Mouse (Mus musculus): ENCODE data around the gene Krt35. TPM values are rescaled to one million over a fixed set of nuclear protein-coding genes. Genes with fewer than 3 reads are reported as not detected.

Gene Krt35
- polyA plus RNA-seq, 1 experiment from 2014 or later: not detected

- Histone ChIP-seq H3K4me3 (ENCODE audit: low read depth, low read length) (no peak overlapping the region), H3K9ac (ENCODE audit: low read depth, low read length) (no peak overlapping the region), H3K4me1 (ENCODE audit: control insufficient read depth, insufficient read depth, low read length) (no peaks in the 10 kb centered on the region), H3K9me3 (replicated peaks; ENCODE audit: control insufficient read depth, low read length, poor library complexity, severe bottlenecking) (0 out of 2 replicates have a peak, but pooled peaks cover 2% of the 10 kb centered on the region), H3K4me2 (ENCODE audit: low read length) (no peak overlapping the region), H3K36me3 (ENCODE audit: control insufficient read depth, insufficient read depth, low read length) (no peaks in the 10 kb centered on the region), H3K27me3 (ENCODE audit: control insufficient read depth, insufficient read depth, low read depth, low read length) (no peaks in the 10 kb centered on the region), H3K27ac (ENCODE audit: low read length) (no peak overlapping the region)
- 76% methylated on average over 7 of the region's 7 CpGs for whole genome bisulfite sequencing
- ATAC-seq: no peak
Measured at GRCm38 (mm10) chr11:100088378-100089025, 7.5 kb downstream of the Krt35 start.

DNA sequence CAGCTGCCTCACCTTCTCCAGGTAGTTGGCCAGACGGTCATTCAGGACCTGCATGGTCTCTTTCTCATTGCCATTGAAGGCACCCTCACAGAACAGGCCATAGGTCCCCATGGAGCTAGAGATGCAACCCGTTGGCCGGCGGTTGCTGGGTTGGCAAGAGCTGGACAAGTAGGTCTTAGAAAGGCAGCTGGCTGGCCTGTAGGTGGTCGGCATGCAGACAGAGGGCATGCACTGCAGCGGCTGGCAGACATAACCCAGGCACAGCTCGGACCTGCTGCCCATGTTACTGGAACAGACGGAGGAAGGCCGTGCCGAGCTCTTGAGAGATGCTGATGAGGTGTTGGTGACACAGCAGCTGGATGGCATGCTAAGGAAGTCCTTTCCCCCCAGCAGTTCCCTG, 8.2 kb downstream of the Krt35 start, which contains the start of gene Krt32:
Gene Krt32, minus strand, starts transcription at position 366 of the 400 bp plus-strand sequence.
- WGBS: 95% methylated on average over 10 of the region's 10 CpGs
- H3K27ac ChIP-seq (ENCODE audit: low read length): no peak within 1 kb of the TSS
- no peak within 1 kb of the TSS for H3K9ac ChIP-seq (ENCODE audit: low read depth, low read length)

DNA sequence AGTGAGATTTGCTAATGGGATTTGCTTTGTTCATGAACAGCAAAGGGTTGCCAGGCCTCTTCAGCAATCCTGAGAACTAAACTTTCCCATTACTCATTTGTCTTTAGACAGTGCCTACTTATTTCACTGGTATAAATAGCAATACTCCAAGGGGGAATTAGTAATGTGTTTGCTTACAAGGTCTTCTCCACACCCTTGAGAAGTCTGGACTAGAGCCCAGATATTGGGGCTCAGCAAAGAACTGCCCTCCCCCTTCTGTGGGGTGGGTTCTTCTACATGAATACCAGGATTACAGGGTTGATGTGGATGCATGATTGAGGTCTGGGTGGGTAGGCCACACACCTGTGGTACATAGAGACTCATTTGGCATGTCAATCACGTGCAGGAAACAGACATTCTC, 22.2 kb downstream of the Krt35 start:
- H3K27me3 ChIP-seq (ENCODE audit: control insufficient read depth, insufficient read depth, low read depth, low read length): no peaks in the 10 kb centered on the region
- no peak for ATAC-seq
- no peak overlapping the region for H3K27ac ChIP-seq (ENCODE audit: low read length)
- no peaks in the 10 kb centered on the region for H3K9me3 ChIP-seq (replicated peaks; ENCODE audit: control insufficient read depth, low read length, poor library complexity, severe bottlenecking)
- no peaks in the 10 kb centered on the region for H3K36me3 ChIP-seq (ENCODE audit: control insufficient read depth, insufficient read depth, low read length)
- no peak overlapping the region for H3K4me3 ChIP-seq (ENCODE audit: low read depth, low read length)
- no peak overlapping the region for H3K4me2 ChIP-seq (ENCODE audit: low read length)
- 61% methylated on average over 1 of the region's 1 CpGs for WGBS
- H3K9ac ChIP-seq (ENCODE audit: low read depth, low read length): no peak overlapping the region
- no peaks in the 10 kb centered on the region for H3K4me1 ChIP-seq (ENCODE audit: control insufficient read depth, insufficient read depth, low read length)

More for the DNA sequence above, 8.2 kb downstream of the Krt35 start, which contains the start of gene Krt32:
- H3K9me3 ChIP-seq (replicated peaks; ENCODE audit: control insufficient read depth, low read length, poor library complexity, severe bottlenecking): 0 out of 2 replicates have a peak, but pooled peaks cover 2% of the 10 kb centered on the region
- H3K36me3 ChIP-seq (ENCODE audit: control insufficient read depth, insufficient read depth, low read length): no peaks in the 10 kb centered on the region
- no peak within 1 kb of the TSS for H3K4me3 ChIP-seq (ENCODE audit: low read depth, low read length)
- no peak for ATAC-seq
- H3K27me3 ChIP-seq (ENCODE audit: control insufficient read depth, insufficient read depth, low read depth, low read length): no peaks in the 10 kb centered on the region
- H3K4me1 ChIP-seq (ENCODE audit: control insufficient read depth, insufficient read depth, low read length): no peaks in the 10 kb centered on the region
- H3K4me2 ChIP-seq (ENCODE audit: low read length): no peak within 1 kb of the TSS

- H3K27ac ChIP-seq (ENCODE audit: low read length): no peak overlapping the region
- 93% methylated on average over 17 of the region's 17 CpGs for WGBS
- H3K9ac ChIP-seq (ENCODE audit: low read depth, low read length): no peak overlapping the region
- H3K4me1 ChIP-seq (ENCODE audit: control insufficient read depth, insufficient read depth, low read length): no peaks in the 10 kb centered on the region; the same call in 1 of the 2 replicates
- no peaks in the 10 kb centered on the region for H3K36me3 ChIP-seq (ENCODE audit: control insufficient read depth, insufficient read depth, low read length)
- no peak overlapping the region for H3K4me3 ChIP-seq (ENCODE audit: low read depth, low read length)
- no peaks in the 10 kb centered on the region for H3K9me3 ChIP-seq (replicated peaks; ENCODE audit: control insufficient read depth, low read length, poor library complexity, severe bottlenecking)
- no peak for ATAC-seq
- no peaks in the 10 kb centered on the region for H3K27me3 ChIP-seq (ENCODE audit: control insufficient read depth, insufficient read depth, low read depth, low read length)
- H3K4me2 ChIP-seq (ENCODE audit: low read length): no peak overlapping the region
Measured at GRCm38 (mm10) chr11:100067293-100068036, 28.6 kb downstream of the Krt35 start.

- Histone ChIP-seq H3K27ac (ENCODE audit: low read length) (no peak overlapping the region), H3K27me3 (ENCODE audit: control insufficient read depth, insufficient read depth, low read depth, low read length) (no peaks in the 10 kb centered on the region), H3K9ac (ENCODE audit: low read depth, low read length) (no peak overlapping the region), H3K9me3 (replicated peaks; ENCODE audit: control insufficient read depth, low read length, poor library complexity, severe bottlenecking) (no peaks in the 10 kb centered on the region), H3K4me2 (ENCODE audit: low read length) (no peak overlapping the region), H3K4me3 (ENCODE audit: low read depth, low read length) (no peak overlapping the region), H3K36me3 (ENCODE audit: control insufficient read depth, insufficient read depth, low read length) (no peaks in the 10 kb centered on the region), H3K4me1 (ENCODE audit: control insufficient read depth, insufficient read depth, low read length) (no peaks in the 10 kb centered on the region; the same call in 1 of the 2 replicates)
- no peak for ATAC-seq
- 54% methylated on average over 12 of the region's 12 CpGs for WGBS
Measured at GRCm38 (mm10) chr11:100066236-100067010, 29.6 kb downstream of the Krt35 start.

DNA sequence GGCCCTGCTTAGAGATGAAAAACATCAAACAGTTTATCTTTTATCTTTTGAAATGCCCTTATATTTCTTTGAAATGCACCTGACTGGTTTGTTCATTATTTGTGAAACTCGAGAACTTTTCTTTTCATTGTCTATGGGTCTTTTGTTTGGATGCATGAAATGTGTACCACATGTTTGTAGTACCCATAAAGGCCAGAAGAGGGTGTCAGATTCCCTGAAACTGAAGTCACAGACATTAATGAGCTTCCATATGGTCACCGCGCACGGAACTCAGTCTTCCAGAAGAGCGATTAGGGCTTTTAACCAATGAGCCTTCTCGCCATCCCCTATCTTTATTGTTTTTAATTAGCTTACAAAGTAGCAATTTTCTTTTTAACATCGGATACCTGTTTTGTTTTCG, 37.2 kb downstream of the Krt35 start:
- Histone ChIP-seq H3K9me3 (replicated peaks; ENCODE audit: control insufficient read depth, low read length, poor library complexity, severe bottlenecking) (no peaks in the 10 kb centered on the region), H3K36me3 (ENCODE audit: control insufficient read depth, insufficient read depth, low read length) (no peaks in the 10 kb centered on the region), H3K9ac (ENCODE audit: low read depth, low read length) (no peak overlapping the region), H3K27me3 (ENCODE audit: control insufficient read depth, insufficient read depth, low read depth, low read length) (no peaks in the 10 kb centered on the region), H3K27ac (ENCODE audit: low read length) (no peak overlapping the region), H3K4me3 (ENCODE audit: low read depth, low read length) (no peak overlapping the region), H3K4me2 (ENCODE audit: low read length) (no peak overlapping the region), H3K4me1 (ENCODE audit: control insufficient read depth, insufficient read depth, low read length) (no peaks in the 10 kb centered on the region)
- no peak for ATAC-seq
- 72% methylated on average over 8 of the region's 8 CpGs for WGBS

DNA sequence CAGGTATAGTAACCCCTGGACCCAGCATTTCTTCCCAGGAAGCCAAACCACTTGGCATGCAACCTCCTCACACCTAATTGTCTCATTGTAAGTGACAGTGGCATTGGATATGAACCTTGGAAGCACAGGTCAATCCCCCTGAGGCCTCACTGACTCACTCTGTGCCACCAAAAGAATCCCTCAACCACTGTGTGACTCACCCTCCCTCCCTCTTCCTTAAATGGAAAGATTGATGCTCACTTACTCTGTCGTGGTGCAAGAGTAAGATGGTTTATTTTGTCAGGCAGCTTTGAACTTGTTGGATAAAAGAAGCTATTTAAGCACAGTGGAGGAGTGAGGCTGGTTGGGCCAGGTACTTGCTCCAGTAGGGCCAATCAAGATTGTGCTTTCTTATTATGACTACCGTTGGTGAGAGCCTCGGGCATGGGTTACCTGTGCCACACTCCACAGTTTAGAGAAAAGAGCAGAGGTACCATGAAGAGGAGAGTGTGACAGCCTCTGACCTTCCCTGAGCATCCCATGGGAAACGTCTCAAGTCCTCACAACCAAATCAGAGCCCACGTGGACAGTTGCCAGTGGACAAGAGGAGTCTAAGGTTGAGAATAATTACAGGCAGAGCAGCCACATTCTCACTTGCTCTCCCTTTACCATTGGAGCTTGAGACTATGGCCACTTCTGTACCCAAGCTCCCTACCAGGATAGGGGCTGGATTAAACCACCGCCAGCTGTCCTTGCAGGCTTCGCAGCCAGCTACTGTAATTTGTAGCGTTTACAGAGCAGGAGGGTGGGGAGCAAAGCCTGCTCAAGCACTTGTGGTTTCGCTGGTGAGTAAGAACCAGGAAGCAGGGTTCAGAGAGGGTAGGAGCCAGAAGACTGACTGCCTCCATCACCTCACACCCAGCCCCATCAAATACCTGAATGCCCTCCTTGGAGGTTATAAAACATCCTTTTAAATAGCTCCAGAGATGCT, 40.1 kb downstream of the Krt35 start:
- no peaks in the 10 kb centered on the region for H3K9me3 ChIP-seq (replicated peaks; ENCODE audit: control insufficient read depth, low read length, poor library complexity, severe bottlenecking)
- no peaks in the 10 kb centered on the region for H3K36me3 ChIP-seq (ENCODE audit: control insufficient read depth, insufficient read depth, low read length)
- H3K27ac ChIP-seq (ENCODE audit: low read length): no peak overlapping the region
- ATAC-seq: no peak
- H3K4me2 ChIP-seq (ENCODE audit: low read length): no peak overlapping the region
- 78% methylated on average over 9 of the region's 9 CpGs for WGBS
- no peaks in the 10 kb centered on the region for H3K27me3 ChIP-seq (ENCODE audit: control insufficient read depth, insufficient read depth, low read depth, low read length)
- no peak overlapping the region for H3K4me3 ChIP-seq (ENCODE audit: low read depth, low read length)
- no peak overlapping the region for H3K9ac ChIP-seq (ENCODE audit: low read depth, low read length)
- H3K4me1 ChIP-seq (ENCODE audit: control insufficient read depth, insufficient read depth, low read length): no peaks in the 10 kb centered on the region

DNA sequence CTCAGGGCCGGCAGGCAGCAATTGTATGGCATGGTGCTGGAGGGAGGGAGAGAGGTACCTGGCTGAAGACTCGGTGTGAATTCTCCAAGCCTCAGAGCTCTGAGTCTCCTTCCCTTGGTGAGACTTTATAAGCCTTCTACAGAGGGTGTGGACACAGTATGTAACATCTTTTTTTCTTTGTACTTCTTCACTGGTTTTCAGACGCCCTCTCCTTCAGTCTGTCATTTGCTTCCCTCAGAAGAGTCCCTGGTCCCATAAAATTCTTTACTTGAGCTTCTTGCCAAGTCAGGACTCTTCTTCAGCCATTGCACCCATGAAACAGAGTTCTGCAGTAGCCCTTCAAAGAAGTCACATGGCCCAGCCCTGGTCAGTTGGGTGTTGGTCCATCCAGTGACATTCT, 45.6 kb downstream of the Krt35 start, which contains the start of gene Krt31:
Gene Krt31, minus strand, starts transcription at position 101 of the 400 bp plus-strand sequence.
- Histone ChIP-seq H3K9me3 (replicated peaks; ENCODE audit: control insufficient read depth, low read length, poor library complexity, severe bottlenecking) (no peaks in the 10 kb centered on the region), H3K9ac (ENCODE audit: low read depth, low read length) (no peak within 1 kb of the TSS)
- WGBS: 81% methylated on average over 3 of the region's 3 CpGs

More for the DNA sequence above, 45.6 kb downstream of the Krt35 start, which contains the start of gene Krt31:
- Histone ChIP-seq H3K36me3 (ENCODE audit: control insufficient read depth, insufficient read depth, low read length) (no peaks in the 10 kb centered on the region), H3K4me1 (ENCODE audit: control insufficient read depth, insufficient read depth, low read length) (no peaks in the 10 kb centered on the region), H3K4me3 (ENCODE audit: low read depth, low read length) (no peak within 1 kb of the TSS), H3K27ac (ENCODE audit: low read length) (no peak within 1 kb of the TSS), H3K4me2 (ENCODE audit: low read length) (no peak within 1 kb of the TSS), H3K27me3 (ENCODE audit: control insufficient read depth, insufficient read depth, low read depth, low read length) (no peaks in the 10 kb centered on the region)
- no peak for ATAC-seq

All from midbrain, embryonic 16.5 days (tissue).